In genomic region chr9:21527917-21528324, GRCm38 (mm10) we compare ENCODE assay signal across 19 mouse cellular contexts. TPM values are rescaled to one million over a fixed set of nuclear protein-coding genes. Genes with fewer than 3 reads are reported as not detected.
DNase-seq lines count a peak whose midpoint lies in the region; ATAC-seq and TF ChIP-seq lines count a peak whose summit lies in the region.
"Had no signal": no experiment of that assay in that cellular context is flagged by ENCODE, and none has a peak within 500 bp of the region (broad histone marks: within the 10 kb centered on the region; RNA-seq: fewer than 3 reads in every experiment).

No protein-coding gene starts in this region.

- peak; percentile 52 for ATAC-seq in granulocyte monocyte progenitor cell, adult 5-6 weeks (replicated peaks; ENCODE audit: poor library complexity, severe bottlenecking)
- ATAC-seq in hindbrain, embryonic 11.5 days (ENCODE audit: low FRiP score): no peak
- no peak for ATAC-seq in heart, embryonic 12.5 days (ENCODE audit: insufficient number of reproducible peaks, low FRiP score)
- ATAC-seq: forebrain, embryonic 16.5 days had no signal

- H3K9me3 ChIP-seq in hindbrain, embryonic 11.5 days (ENCODE audit: control insufficient read depth, low read length): no peaks in the 10 kb centered on the region
- no peaks in the 10 kb centered on the region for H3K9me3 ChIP-seq in heart, embryonic 12.5 days (replicated peaks)
- H3K9me3 ChIP-seq: embryonic facial prominence, embryonic 12.5 days; heart, embryonic 13.5 days; neural tube, embryonic 13.5 days had no signal

- no peaks in the 10 kb centered on the region for H3K27me3 ChIP-seq in spleen, adult 2 months (ENCODE audit: control insufficient read depth, insufficient read depth, low read length)
- H3K27me3 ChIP-seq in hindbrain, embryonic 11.5 days (ENCODE audit: control insufficient read depth, insufficient read depth, low read length): no peaks in the 10 kb centered on the region
- no peaks in the 10 kb centered on the region for H3K27me3 ChIP-seq in heart, embryonic 12.5 days (replicated peaks)
- H3K27me3 ChIP-seq: embryonic facial prominence, embryonic 12.5 days; heart, embryonic 13.5 days; neural tube, embryonic 13.5 days had no signal

- TF ChIP-seq POLR2A in spleen, adult 2 months (IDR thresholded peaks at IDR 0.05; ENCODE audit: low read depth, low read length): no peak

- no peak overlapping the region for H3K9ac ChIP-seq in hindbrain, embryonic 11.5 days (ENCODE audit: low read depth, low read length)
- no peak overlapping the region for H3K9ac ChIP-seq in heart, embryonic 12.5 days
- H3K9ac ChIP-seq: embryonic facial prominence, embryonic 12.5 days; heart, embryonic 13.5 days; liver, embryonic 14.5 days; neural tube, embryonic 13.5 days had no signal

- H3K36me3 ChIP-seq in spleen, adult 2 months (ENCODE audit: control insufficient read depth, insufficient read depth, low read length): peaks cover 14% of the 10 kb centered on the region
- H3K36me3 ChIP-seq in macrophage (ENCODE audit: inconsistent target): peaks cover 23% of the 10 kb centered on the region
- H3K36me3 ChIP-seq in hindbrain, embryonic 11.5 days (ENCODE audit: control insufficient read depth, insufficient read depth, low read length): no peaks in the 10 kb centered on the region
- H3K36me3 ChIP-seq in heart, embryonic 12.5 days: no peaks in the 10 kb centered on the region; the same call in 1 of the 2 replicates
- H3K36me3 ChIP-seq: embryonic facial prominence, embryonic 12.5 days; heart, embryonic 13.5 days; neural tube, embryonic 13.5 days had no signal

- H3K4me1 ChIP-seq in spleen, adult 2 months (ENCODE audit: control insufficient read depth, insufficient read depth, insufficient read length): peaks cover 12% of the 10 kb centered on the region; the same call in 1 of the 2 replicates
- H3K4me1 ChIP-seq in hindbrain, embryonic 11.5 days (replicated peaks; ENCODE audit: control insufficient read depth, insufficient read depth, low read length): no peaks in the 10 kb centered on the region
- H3K4me1 ChIP-seq in heart, embryonic 12.5 days (replicated peaks): peaks cover 4% of the 10 kb centered on the region; the same call in 1 of the 2 replicates
- H3K4me1 ChIP-seq: embryonic facial prominence, embryonic 12.5 days; neural tube, embryonic 13.5 days had no signal

- peak overlapping the region; percentile 29; the same call in 1 of the 2 replicates for H3K27ac ChIP-seq in spleen, adult 2 months (ENCODE audit: insufficient read depth, low read length)
- H3K27ac ChIP-seq in macrophage: peak overlapping the region; percentile 99
- H3K27ac ChIP-seq in hindbrain, embryonic 11.5 days (ENCODE audit: low read depth, low read length): no peak overlapping the region
- H3K27ac ChIP-seq in heart, embryonic 12.5 days (ENCODE audit: poor library complexity, severe bottlenecking): no peak overlapping the region
- H3K27ac ChIP-seq: embryonic facial prominence, embryonic 12.5 days; heart, embryonic 13.5 days; liver, embryonic 14.5 days; neural tube, embryonic 13.5 days had no signal

- no peak overlapping the region for H3K4me3 ChIP-seq in spleen, adult 2 months (ENCODE audit: extremely low read depth, insufficient read depth, insufficient read length)
- H3K4me3 ChIP-seq in macrophage (ENCODE audit: inconsistent target): no peak overlapping the region
- H3K4me3 ChIP-seq in hindbrain, embryonic 11.5 days (ENCODE audit: low read depth, low read length): no peak overlapping the region
- no peak overlapping the region for H3K4me3 ChIP-seq in heart, embryonic 12.5 days
- H3K4me3 ChIP-seq: embryonic facial prominence, embryonic 12.5 days; heart, embryonic 13.5 days; neural tube, embryonic 13.5 days had no signal

- WGBS in spleen, adult 2 months: 22% methylated on average over 1 of the region's 1 CpGs
- WGBS in macrophage (ENCODE audit: missing documents): 11% methylated on average over 1 of the region's 1 CpGs
- 63% methylated on average over 1 of the region's 1 CpGs for WGBS in hindbrain, embryonic 11.5 days
- WGBS in heart, embryonic 12.5 days: 59% methylated on average over 1 of the region's 1 CpGs

- no peak for DNase-seq in spleen, adult 2 months (ENCODE audit: low read depth in 1 of 2, low spot score in 2 of 2)
- DNase-seq in spleen, postnatal 14 days (ENCODE audit: low spot score in 2 of 2): no peak
- DNase-seq in heart, adult 8-10 months (ENCODE audit: low spot score): no peak
- no peak for DNase-seq in hindbrain, embryonic 11.5 days (ENCODE audit: low spot score)
- DNase-seq: cerebellum, adult 11-12 months; heart, postnatal 4 days; kidney, adult 8-10 months; kidney, postnatal 36 days; right cerebral cortex, postnatal 14 days; thymus, postnatal 4 days had no signal

- peaks cover 28% of the 10 kb centered on the region for H3K79me2 ChIP-seq in macrophage (ENCODE audit: inconsistent target)

- TF ChIP-seq CTCF in spleen, adult 2 months (IDR thresholded peaks at IDR 0.05; ENCODE audit: extremely low read depth, insufficient read depth, insufficient read length, insufficient replicate concordance): no peak

- no peak overlapping the region for H3K4me2 ChIP-seq in hindbrain, embryonic 11.5 days (replicated peaks; ENCODE audit: low read depth, low read length)
- no peak overlapping the region for H3K4me2 ChIP-seq in heart, embryonic 12.5 days
- H3K4me2 ChIP-seq: embryonic facial prominence, embryonic 12.5 days; heart, embryonic 13.5 days; neural tube, embryonic 13.5 days had no signal

RNA-seq across cellular contexts. Expression of gene AB124611, which starts 1.9 kb away (rescaled TPM):
- 69.1 and 79.0 TPM in 2 replicates for polyA plus RNA-seq in spleen, adult 2 months (2012; rRNA removed)
- 17.1 and 27.3 TPM in 2 replicates for total RNA-seq in granulocyte monocyte progenitor cell, adult 5-6 weeks (2014; fragmentation: Nextera tagmentation)
- total RNA-seq in granulocyte monocyte progenitor cell, adult 5-6 weeks (2017): 20.5 and 24.1 TPM in 2 replicates
- total RNA-seq in macrophage (2018; cell fraction: chromatin; rRNA removed): 100 to 1,000 TPM in 6 of 26 experiments, 10 to 100 TPM in 20; 15.4 to 119 (median 65.8) TPM
- total RNA-seq in macrophage (2018; cell fraction: cytosol; rRNA removed): 100 to 1,000 TPM; 131 to 227 (median 183) TPM
- total RNA-seq in macrophage (2018; cell fraction: nucleus; rRNA removed): 100 to 1,000 TPM in 12 of 26 experiments, 10 to 100 TPM in 14; 50.9 to 161 (median 97.0) TPM
- polyA plus RNA-seq in macrophage (2018): 88.5 to 191 TPM (median 116 TPM) in 3 replicates
- total RNA-seq in heart, adult 8-10 months (2022): 1 to 10 TPM in 1 of 4 experiments, under 1 TPM in 3; 0.37 to 2.2 (median 0.63) TPM
- 2.6 and 5.3 TPM in 2 replicates for polyA plus RNA-seq in hindbrain, embryonic 11.5 days (2014; fragmentation: Nextera tagmentation; extraction: Ambion mirVana)
- polyA plus RNA-seq in heart, embryonic 12.5 days (2016; fragmentation: Nextera tagmentation; extraction: Ambion mirVana): 1.4 and 1.6 TPM in 2 replicates
- total RNA-seq: ES-E14 had no signal

RNA-seq across cellular contexts. Expression of gene Tmed1, which starts 17.9 kb away (rescaled TPM):
- 10.5 and 13.5 TPM in 2 replicates for polyA plus RNA-seq in spleen, adult 2 months (2012; rRNA removed)
- 8.4 and 13.9 TPM in 2 replicates for total RNA-seq in granulocyte monocyte progenitor cell, adult 5-6 weeks (2014; fragmentation: Nextera tagmentation)
- total RNA-seq in granulocyte monocyte progenitor cell, adult 5-6 weeks (2017): 17.4 and 23.6 TPM in 2 replicates
- total RNA-seq in macrophage (2018; cell fraction: chromatin; rRNA removed): 10 to 100 TPM in 1 of 26 experiments, 1 to 10 TPM in 24, under 1 TPM in 1; 0.76 to 10.5 (median 3.7) TPM
- 10 to 100 TPM in 21 of 26 experiments, 1 to 10 TPM in 5; 5.6 to 15.4 (median 11.2) TPM for total RNA-seq in macrophage (2018; cell fraction: cytosol; rRNA removed)
- 10 to 100 TPM in 5 of 26 experiments, 1 to 10 TPM in 21; 3.3 to 13.1 (median 7.4) TPM for total RNA-seq in macrophage (2018; cell fraction: nucleus; rRNA removed)
- polyA plus RNA-seq in macrophage (2018): 5.5 to 16.0 TPM (median 11.8 TPM) in 3 replicates
- 10 to 100 TPM; 46.5 to 51.3 (median 48.9) TPM for total RNA-seq in heart, adult 8-10 months (2022)
- polyA plus RNA-seq in hindbrain, embryonic 11.5 days (2014; fragmentation: Nextera tagmentation; extraction: Ambion mirVana): 59.1 and 66.0 TPM in 2 replicates
- 89.4 and 92.3 TPM in 2 replicates for polyA plus RNA-seq in heart, embryonic 12.5 days (2016; fragmentation: Nextera tagmentation; extraction: Ambion mirVana)

RNA-seq across cellular contexts. Expression of gene Carm1, which starts 18.8 kb away (rescaled TPM):
- 59.3 and 87.8 TPM in 2 replicates for polyA plus RNA-seq in spleen, adult 2 months (2012; rRNA removed)
- 65.9 and 81.6 TPM in 2 replicates for total RNA-seq in granulocyte monocyte progenitor cell, adult 5-6 weeks (2014; fragmentation: Nextera tagmentation)
- total RNA-seq in granulocyte monocyte progenitor cell, adult 5-6 weeks (2017): 17.0 and 27.3 TPM in 2 replicates
- total RNA-seq in macrophage (2018; cell fraction: chromatin; rRNA removed): 10 to 100 TPM; 16.3 to 53.7 (median 29.1) TPM
- 10 to 100 TPM; 11.5 to 21.4 (median 15.7) TPM for total RNA-seq in macrophage (2018; cell fraction: cytosol; rRNA removed)
- total RNA-seq in macrophage (2018; cell fraction: nucleus; rRNA removed): 10 to 100 TPM; 11.4 to 44.2 (median 20.9) TPM
- 14.6 to 27.6 TPM (median 25.0 TPM) in 3 replicates for polyA plus RNA-seq in macrophage (2018)
- 10 to 100 TPM; 70.9 to 75.8 (median 73.3) TPM for total RNA-seq in heart, adult 8-10 months (2022)
- polyA plus RNA-seq in hindbrain, embryonic 11.5 days (2014; fragmentation: Nextera tagmentation; extraction: Ambion mirVana): 50.1 and 59.7 TPM in 2 replicates
- 49.9 and 53.8 TPM in 2 replicates for polyA plus RNA-seq in heart, embryonic 12.5 days (2016; fragmentation: Nextera tagmentation; extraction: Ambion mirVana)

Comparison
In these comparisons a context has a peak if more than half of its experiments do, and no peak if none do; other contexts are left out.
1. H3K27ac ChIP-seq: peak in spleen, adult 2 months (single experiment) and macrophage (single experiment); none in hindbrain, embryonic 11.5 days (single experiment) and heart, embryonic 12.5 days (single experiment).
2. RNA of gene AB124611, which starts 1.9 kb away (polyA plus RNA-seq): 88.5 to 191 TPM in macrophage and 69.1 to 79.0 TPM in spleen, adult 2 months; 2.6 to 5.3 TPM in hindbrain, embryonic 11.5 days and 1.4 to 1.6 TPM in heart, embryonic 12.5 days; every median in the first group is over 10 times any median in the second.